Mouse (Mus musculus): ENCODE measurements around the gene Zfp423.

The Zfp423 gene

DNA sequence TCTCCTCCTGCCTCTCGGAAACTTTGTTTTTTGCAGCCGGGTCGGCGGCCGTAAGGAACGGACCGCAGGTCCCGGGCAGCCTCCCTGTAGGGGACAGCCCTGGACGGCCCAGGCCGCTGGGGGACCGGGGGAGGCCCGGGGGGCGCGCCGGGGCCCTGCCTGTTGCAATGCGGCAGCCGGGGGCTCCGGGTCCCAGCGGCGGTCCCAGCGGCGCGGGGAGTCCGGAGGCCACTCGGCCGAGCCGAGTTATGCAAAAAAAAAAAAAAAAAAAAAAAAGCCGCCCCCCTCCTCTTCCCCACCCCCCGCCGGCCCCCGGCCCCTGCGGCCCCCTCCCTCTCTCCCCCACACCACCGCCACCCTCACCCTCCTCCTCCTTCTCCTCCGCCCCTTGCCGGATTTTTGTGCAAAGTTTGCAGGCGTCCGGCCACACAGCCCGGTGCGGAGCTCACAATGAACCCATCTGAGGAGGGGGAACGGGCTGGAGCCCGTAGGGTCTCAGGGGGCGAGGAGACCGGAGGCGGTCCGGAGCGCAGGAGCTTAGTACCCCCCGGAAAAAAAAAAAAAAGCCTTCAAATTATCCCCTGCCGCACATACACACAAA lies at the start of gene Zfp423:
TSS of gene Zfp423 (minus strand) at position 276 of the 601 bp plus-strand sequence.
- no peak for DNase-seq

DNA sequence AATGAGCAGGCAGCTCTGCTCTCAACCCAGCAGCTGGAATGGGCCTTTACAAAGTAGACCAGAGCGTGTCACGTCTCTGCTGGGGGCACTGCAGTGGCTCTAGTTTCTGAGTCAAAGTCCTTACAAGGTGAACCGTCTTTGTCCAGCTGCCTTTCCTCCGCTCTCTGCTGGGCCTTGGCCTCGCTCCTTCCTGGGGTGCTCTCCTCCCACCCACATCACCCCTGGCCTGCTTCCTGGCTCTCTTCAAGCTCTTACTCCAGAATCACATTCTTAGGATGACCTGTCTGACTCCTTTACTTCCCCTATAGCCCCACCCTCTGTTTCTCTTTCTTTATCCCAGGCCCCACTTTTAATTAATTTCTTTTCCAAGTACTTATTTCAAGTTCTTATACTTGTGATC lies 47.4 kb upstream of the Zfp423 start:
- no peak for DNase-seq

DNA sequence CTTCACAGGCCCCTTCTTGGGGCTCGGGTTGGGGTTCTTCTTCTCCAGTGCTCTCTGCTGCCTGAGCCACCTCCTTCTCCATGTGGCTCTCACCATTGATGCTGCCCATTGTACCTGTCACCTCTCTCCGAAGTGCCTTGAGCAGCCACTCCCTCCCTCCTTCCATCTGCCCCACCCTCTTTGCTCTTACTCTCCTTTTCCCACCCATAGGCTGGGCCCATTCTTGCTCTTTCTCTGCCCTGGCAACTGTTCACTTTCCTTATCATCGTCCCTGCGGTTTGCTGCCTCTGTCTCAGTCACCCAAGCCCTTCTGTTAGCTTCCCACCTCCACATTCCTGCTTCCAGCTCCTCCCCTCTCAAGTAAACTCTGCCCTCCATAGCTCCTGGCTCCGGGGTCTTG lies 25.4 kb upstream of the Zfp423 start:
- no peak for DNase-seq

DNA sequence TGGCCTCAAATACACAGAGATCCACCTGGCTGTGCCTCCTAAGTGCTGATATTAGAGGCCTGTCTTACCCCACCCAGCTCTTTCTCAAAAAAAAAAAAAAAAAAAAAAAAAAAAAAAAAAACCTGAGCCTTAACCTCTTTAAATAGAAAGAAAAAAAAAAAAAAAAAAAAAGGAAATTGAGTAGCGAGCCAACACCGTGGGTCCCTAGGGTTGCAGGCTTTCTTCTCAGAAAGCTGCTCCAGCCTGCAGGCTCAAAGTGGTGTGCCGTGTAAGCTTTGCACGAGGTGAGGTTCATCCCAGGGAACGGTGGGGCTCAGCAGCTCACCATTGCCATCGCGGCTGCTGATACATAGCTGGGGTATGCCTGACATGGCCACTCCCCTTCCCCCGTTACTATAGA lies 24.6 kb upstream of the Zfp423 start:
- DNase-seq, result no peak

DNA sequence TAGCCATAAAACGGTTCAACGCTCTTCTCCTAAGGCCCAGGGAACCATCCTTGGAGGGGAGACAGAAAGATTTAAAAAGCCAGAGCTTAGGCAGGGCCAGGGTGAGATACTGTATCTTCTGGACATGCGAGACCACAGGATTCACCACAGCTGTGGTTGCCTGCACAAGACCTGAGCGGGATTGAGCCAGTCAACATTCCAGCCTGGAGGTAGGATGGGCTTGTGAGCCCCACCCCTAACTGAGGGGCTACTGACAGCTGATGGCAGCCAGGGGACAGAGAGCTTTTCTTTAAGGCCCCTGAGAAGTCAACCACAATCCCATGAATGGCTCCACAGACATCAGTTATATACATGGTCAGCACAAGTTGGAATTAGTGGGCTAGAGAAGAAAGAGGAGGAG lies 23.5 kb upstream of the Zfp423 start:
- no peak for DNase-seq

DNA sequence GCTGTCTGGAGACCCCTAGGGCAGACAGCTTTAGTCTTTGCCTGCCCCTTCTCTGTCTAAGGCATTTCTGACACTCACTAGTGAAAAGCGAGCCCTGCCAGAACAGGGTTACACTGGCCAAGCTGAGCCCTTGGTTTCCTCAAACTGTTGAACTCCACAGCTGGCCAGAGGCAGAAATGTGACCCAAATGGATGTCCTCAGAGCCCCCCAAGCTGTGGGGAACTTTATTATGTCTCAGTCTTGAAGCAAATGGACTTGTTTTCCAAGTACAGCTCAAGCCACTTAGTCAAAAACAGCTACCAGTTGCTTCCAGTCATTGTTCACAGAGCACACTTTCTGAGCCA lies 16.0 kb upstream of the Zfp423 start:
- DNase-seq, result no peak

DNA sequence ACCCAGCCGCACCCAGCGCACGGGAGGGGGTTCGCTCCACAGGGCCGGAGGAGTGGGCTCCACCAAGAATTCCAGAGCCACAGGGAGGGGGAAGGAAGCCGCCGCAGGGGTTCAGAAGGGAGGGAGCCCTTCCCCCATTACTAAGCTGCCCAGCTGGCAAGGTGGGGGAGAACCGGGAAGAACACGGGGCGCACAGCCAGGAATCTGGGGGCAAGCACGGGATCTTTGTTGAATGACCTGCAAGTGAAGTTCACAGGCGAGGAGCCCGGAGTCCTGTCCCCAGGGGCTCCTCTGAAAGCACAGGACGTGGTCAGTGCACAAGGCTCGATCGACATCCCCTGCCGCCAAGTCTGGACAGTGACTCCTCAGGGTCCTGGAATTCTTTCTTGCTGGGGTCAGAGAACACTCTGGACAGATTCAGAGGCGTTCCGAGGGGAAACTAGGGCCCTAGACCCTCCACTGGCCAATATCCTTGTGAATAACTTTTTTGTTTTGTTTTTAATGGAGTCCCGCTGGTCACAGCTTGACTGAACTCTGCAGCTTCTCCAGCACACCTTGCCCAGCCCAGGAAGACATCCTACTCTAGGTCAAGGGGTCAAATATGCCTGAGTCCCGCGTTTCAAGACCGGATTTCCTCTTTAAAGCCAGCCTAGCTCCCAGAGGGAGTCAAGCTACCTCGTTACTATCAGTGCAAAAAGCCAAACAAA lies 15.5 kb upstream of the Zfp423 start:
- peak; percentile 24 for DNase-seq

DNA sequence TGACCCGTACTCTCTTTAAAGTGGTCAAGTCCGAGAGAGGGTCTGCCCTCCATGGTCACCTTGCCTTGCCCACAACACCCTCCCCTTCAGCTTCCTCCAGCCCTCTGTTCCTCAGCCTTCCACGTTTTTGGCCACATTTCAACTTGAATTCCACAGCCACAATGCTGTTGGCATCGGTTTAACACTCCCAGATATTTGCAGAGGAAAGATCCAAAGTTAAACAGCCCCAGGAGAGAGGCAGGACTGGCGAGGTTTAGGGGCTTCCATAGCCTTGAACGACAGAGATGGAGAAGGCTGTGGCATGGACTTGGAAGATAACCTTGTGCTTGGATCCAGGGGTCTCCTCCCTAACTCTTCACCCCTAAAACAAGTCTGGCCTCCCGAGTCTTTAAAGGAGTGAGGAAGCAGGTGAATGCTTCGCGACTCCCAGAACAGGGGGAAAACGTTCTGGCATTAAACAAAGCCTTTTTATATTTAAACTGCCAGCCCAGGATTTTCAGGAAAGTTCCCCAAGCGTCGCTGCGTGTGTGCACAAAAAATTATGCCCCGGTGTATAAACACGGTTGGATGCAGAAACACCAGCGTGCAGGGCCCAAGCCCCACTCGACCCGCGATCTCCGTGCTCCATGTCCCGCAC lies 14.8 kb upstream of the Zfp423 start:
- no peak for DNase-seq

DNA sequence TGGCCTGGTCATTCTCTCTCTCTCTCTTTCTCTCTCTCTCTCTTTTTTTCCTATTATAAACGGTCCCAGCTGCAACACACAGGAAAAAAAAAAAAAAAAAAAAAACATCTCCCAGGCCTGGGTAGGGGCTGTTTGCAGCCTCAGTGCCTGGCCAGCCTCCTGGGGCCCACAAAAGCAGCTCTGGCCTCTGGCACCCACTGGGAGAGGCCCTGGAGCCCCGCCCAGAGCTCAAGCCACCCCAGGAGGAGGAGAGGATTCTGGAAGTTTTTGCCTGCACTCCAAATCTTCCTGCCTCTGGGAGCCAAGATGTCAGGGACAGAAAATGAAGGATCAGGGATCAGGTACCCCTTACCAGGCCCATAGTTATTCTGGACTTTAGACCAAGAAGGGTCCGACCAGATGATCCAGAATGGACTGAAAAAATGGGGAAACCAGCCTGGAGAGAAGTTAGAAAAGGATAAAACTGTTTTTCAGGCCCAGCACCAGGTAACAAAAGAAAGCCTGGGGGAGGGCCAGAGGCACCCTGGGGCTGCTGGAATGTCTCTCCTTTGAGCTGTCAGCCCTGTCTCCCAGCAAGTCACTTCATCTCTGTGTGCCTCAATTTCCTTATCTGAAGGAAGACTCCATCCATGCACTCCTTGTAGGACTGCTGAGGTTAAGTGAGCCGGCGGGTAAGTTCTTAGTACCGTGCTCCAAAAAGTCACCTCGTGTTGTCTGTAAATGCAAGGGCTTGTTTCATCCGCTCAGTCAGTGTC lies 8.6 kb upstream of the Zfp423 start:
- DNase-seq, result no peak

DNA sequence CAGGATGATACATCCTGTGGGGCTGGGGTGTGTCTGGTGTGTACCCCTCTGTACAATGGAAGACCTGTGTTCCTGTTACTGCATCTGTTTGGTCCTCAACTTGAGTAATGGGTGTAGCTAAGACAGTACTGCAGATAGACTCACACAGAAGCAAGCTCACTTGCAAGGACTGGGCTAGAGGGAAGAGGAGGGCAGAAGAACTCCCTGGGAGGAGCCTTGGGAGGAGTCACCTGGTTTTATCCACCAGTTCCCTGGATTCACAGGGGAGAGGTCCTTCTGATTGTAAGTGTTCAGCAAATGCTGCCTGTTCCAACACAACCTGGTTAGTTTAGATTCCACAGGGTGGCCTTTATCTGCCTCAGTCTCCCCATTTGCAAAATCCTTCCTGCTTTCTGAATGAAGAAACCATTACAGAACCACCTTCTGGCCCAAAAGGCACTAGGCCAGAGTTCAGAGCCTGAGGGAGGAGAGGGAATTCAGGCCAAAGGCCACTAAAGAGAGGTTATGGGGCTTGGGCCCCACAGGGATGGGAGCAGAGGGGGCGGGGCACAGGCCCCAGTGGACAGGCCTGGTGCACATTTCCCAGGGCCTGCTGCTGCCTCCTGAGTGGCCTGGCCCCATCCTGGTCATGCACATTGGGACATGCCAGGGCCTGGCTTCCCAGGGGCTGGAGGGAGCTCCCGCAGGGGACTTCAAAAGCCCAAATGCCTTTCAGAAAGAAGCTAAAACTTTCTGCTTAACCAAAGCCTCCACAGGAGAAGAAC lies 7.8 kb upstream of the Zfp423 start:
- no peak for DNase-seq

DNA sequence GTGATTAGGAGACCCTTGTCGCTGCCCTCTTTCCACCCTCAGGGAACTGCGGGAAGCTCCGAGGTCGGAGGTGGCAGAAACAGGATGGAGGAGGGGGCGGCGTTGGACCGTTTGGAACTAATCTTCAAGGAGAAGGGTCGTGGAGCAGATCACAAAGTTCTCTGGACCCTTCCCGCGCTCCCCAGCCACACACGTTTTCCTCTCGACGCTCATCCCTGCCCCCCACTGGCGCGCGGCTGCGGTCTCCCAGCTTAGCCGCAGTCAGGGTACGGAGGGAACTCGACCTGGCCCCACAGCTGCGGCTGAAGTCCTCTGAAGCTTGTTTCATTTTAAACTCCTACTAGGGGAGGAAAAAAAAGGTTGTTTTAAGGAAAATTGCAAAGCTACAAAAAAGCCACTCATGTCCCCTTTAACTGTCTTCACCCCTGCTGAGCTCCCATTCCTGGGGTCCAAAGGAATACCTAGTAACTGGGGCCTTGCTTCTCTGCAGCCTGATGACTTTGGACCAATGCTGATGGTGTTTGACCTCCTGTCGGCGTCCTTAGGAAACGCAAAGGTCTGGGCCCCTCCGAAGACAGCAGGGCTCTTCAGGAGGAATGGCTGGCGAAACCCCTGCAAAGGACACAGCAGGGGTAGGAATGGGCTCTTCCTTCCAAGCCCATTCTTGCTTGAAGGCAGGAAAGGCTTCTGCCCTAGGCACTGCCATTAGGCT lies 3.3 kb upstream of the Zfp423 start:
- DNase-seq, result no peak

DNA sequence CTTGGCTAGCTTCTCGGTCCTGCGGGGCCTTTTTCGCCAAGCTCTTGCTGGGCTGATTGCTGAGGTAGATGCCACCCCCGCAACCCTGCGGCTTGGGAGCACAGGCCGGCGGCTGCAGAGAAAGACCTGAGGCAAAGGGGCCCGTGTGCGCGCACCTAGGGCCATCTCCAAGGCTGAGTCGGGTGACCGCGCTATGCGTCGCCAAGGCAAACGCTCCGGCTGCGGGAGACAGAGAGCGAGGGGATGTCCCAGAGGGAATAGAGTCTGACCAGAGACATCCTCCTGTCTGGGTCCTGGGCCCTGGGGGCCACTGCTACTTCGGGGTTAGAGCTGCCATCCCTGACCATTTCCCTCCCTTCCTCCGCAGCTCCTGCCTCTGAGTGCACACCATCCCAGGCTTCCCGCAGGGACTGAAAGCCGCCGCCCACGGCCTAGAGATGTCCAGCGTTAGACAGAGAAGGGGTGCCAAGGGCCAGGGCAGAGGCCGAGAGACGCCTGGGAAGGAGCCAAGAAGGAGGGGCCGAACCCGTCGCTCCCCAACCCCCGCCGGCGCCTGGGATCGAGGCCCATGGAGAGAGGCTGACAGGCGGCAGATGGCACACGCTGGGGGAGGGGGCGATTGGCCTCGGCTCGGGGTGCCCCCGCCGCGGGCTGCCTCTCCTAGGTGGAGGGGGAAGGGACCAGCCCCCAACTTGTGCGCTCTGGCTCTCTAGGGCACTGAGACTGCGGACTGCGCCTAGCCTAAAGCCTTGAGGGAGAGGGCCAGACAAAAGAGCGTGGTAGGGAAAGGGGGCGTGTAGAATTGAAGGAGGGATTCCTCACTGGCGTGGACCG lies 2.5 kb upstream of the Zfp423 start:
- DNase-seq, result peak; percentile 38

DNA sequence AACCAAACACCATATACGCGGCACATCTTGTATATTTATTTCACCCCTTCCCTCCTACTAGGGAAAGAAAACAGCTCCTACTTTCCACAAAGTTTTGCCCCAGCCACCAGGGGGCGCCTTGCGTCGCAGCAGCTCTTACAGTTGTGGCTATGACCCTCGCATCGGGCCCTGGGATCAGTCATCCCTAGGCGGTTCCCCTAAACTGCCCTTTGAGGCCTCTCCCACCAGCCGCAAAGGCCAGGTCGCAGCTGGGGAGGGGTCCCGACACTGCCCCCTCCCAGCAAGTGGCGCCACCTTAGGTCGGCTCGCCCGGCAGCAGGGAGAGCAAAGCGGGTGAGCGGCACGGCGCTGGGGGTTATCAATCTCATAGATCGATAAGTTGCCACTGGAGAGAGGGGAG lies 1.7 kb upstream of the Zfp423 start:
- DNase-seq, result peak; percentile 55

DNA sequence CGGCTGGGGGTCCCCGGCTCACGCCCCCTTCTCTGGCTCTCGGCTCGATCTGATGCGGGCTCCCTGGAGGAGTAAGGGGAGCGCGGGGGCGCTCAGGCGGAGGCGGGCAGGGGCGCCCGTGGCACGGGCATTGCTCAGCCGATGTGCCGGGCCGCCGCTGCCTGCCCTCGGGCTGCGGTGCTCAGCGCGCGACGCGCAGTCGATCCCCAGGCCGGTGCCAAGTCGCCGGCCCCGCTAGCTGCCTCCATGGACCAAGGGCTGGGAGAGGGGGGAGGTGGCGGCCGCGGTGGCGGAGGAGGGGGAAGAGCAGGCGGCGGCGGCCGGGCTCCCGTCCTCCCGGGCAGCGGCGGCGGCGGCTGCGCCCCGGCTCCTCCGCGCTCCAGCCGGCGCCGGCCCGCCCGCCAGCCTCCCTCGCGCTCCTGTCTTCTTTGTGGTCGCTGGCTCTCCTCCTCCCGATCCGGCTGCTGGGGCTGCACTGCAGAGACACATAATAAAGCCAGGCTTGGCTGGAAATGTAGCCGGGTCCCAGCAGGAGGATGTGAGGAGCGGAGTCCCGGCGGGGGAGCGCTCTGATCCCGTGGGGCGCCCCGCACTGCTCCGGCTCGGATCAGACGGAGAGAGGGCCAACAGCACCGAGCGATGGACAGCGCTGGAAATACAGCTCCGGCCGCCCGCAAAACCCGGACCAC lies 810 bp upstream of the Zfp423 start:
- DNase-seq, result peak; percentile 81

DNA sequence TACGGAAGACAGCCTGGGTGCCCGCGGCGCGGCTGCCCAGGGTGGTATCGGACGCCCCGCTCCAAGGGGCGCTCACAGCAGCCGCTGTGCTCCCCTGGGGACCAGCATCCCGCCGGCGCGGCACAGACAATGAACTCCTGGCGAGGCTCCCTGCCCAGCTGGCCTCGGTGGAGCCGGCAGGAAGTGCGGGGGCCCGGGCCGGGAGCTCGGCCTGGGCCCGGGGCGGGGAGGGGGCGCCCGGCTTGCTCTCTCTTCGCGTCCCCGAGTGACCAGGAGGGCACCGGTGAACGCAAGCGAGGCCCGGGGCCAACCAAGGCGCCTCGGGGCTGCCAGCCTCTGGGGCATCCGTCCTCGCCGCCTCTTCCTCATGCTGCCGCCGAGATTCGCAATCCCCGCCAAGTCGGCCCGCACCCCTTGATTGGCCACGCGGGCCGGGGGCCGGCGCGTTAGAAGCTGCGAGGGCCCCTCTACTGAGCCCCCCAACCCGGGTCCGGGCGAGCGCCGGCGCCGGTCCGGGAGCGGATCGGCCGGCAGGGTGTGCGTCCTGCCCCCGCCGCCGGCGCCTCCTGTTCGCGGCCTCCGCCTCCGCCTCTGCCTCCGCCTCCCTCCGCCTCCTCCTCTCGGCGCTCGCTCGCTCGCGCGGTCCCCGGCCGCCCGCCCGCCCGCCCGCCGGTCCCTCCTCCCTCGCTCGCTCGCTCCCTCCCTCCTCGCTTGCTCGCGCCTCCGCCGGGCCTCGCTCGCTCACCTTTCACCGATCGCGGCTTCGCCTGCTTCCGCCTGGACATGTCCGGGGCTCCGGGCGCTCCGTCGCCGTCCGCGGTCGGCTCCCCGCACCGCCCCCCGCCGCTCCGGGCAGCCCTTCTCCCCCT lies 710 bp downstream of the Zfp423 start:
- peak; percentile 57 for DNase-seq

DNA sequence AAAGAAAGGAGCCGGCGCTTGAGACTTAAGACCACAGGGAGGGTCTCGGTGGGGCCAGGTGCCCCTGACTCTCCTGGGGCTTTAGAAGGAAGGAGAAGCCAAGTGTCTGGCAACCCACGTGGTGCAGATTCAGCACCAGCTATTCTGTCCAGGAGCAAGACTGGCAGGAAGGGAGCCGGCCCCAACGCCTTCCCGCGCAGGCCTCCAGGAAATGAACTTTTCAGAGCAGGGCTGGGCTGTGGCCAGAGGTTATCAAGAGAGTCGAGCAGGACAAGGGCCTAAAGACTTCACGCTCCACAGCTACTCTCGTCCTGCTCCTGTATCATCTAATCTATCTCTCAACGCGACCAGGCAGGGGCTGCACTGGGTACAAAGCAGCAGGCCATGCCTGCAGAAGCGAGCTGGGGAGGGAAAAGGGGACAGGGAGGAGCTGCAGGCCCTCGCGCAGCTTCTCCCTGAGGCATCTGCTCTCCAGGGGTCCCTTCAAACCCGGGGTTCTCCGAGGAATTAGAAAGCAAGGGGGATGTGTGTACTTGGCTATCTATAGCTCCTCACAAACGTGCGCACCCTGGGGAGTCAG lies 1.4 kb downstream of the Zfp423 start:
- no peak for DNase-seq

DNA sequence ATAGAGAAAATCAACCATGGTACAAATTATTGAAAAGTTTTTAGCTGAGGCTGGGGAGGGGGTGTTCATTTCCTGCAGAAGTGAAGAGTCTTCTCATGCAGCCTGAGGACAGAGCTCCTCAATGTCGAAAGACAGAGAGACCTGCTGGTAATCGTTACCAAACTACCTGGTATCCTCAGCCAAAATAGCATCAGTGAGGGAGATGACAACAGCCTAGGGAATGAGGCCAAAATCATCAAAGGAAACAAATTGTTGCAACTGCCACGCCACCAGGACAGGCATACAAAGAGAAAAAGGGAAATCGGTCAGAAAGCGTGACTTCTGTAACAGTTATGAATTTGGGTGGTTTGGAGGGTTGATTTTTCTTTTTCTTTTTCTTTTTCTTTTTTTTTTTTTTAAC lies 3.4 kb downstream of the Zfp423 start:
- no peak for DNase-seq

DNA sequence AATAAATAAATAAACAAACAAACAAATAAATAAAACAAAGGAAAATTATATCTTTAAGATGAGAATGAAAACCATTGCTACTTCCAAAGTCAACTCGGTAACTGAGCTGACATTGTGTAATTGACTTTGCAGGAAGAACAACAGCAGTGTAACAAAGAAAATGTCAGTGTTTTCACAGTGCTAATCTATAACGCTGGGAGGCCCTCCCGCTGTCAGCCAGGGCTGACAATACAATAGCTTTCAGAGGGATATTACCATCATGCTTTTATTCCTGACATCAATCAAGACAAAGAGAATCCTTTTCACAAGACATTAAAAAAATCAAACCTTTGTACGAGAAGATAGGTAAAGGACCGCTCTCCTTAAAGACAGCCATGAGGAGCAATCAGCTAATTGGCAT lies 5.9 kb downstream of the Zfp423 start:
- no peak for DNase-seq

DNA sequence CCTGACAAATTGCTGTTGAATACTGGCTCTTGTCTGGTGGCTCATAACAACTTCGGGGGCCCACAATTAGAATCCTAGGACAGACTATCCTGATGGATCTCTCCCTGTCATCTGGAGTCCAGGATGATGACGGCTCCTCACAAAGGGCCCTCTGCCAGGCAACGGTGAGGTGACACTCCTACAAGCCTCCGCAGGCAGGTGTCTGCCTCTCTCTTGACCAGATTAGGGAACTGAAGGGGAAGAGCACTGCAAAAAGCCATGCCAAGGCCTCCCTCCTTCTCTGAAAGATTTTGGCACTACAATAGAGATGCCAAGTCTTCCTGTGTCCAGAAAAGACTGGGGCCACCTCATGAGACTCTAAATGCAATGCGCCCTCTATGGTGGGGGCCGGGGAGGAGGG lies 7.1 kb downstream of the Zfp423 start:
- no peak for DNase-seq

Measured in right cerebral cortex, postnatal 14 days (tissue).